ENCODE assay signal across 1 mouse cellular context in genomic region chr17:48264662-48265061, GRCm38 (mm10).
TF ChIP-seq lines count a peak whose summit lies in the region.

No protein-coding gene starts in this region.

TF ChIP-seq in MEL, 35 proteins besides CTCF, POLR2A, EP300 and RAD21:
- TF ChIP-seq GABPA (IDR thresholded peaks at IDR 0.05; ENCODE audit: low read depth, low read length) = 0 out of 2 replicates have a peak, but pooled peaks have one; percentile 57
- no peak for TF ChIP-seq USF1 (IDR thresholded peaks at IDR 0.05; ENCODE audit: low read depth, low read length)
